In genomic region chr4:34577028-34577427, GRCm38 (mm10) we compare ENCODE assay signal across 13 mouse cellular contexts. TPM values are rescaled to one million over a fixed set of nuclear protein-coding genes. Genes with fewer than 3 reads are reported as not detected.
DNase-seq lines count a peak whose midpoint lies in the region; ATAC-seq and TF ChIP-seq lines count a peak whose summit lies in the region.
"Had no signal": no experiment of that assay in that cellular context is flagged by ENCODE, and none has a peak within 500 bp of the region (broad histone marks: within the 10 kb centered on the region; RNA-seq: fewer than 3 reads in every experiment).

No protein-coding gene starts in this region.

- H3K27ac ChIP-seq in kidney, adult 2 months (ENCODE audit: insufficient read depth, low read depth, low read length) = no peak overlapping the region
- H3K27ac ChIP-seq in embryonic facial prominence, embryonic 10.5 days (replicated peaks) = no peak overlapping the region
- H3K27ac ChIP-seq in hindbrain, embryonic 11.5 days (ENCODE audit: low read depth, low read length) = no peak overlapping the region
- H3K27ac ChIP-seq: limb, embryonic 13.5 days had no signal

- WGBS in kidney, adult 2 months = 97% methylated on average over 2 of the region's 2 CpGs
- 95% methylated on average over 2 of the region's 2 CpGs for WGBS in embryonic facial prominence, embryonic 10.5 days
- 98% methylated on average over 2 of the region's 2 CpGs for WGBS in hindbrain, embryonic 11.5 days

- H3K4me1 ChIP-seq in kidney, adult 2 months (ENCODE audit: control insufficient read depth, insufficient read depth, low read length) = peaks cover 3% of the 10 kb centered on the region; the same call in 1 of the 2 replicates
- no peaks in the 10 kb centered on the region for H3K4me1 ChIP-seq in embryonic facial prominence, embryonic 10.5 days
- no peaks in the 10 kb centered on the region for H3K4me1 ChIP-seq in hindbrain, embryonic 11.5 days (replicated peaks; ENCODE audit: control insufficient read depth, insufficient read depth, low read length)
- H3K4me1 ChIP-seq: limb, embryonic 13.5 days had no signal

- no peak for TF ChIP-seq POLR2A in kidney, adult 2 months (IDR thresholded peaks at IDR 0.05; ENCODE audit: low read depth, low read length)

- H3K36me3 ChIP-seq in kidney, adult 2 months (ENCODE audit: control insufficient read depth, insufficient read depth, low read length) = peaks cover 14% of the 10 kb centered on the region
- H3K36me3 ChIP-seq in embryonic facial prominence, embryonic 10.5 days (replicated peaks) = peaks cover 98% of the 10 kb centered on the region
- peaks cover 11% of the 10 kb centered on the region; the same call in 1 of the 2 replicates for H3K36me3 ChIP-seq in hindbrain, embryonic 11.5 days (ENCODE audit: control insufficient read depth, insufficient read depth, low read length)

- H3K4me3 ChIP-seq in kidney, adult 2 months (ENCODE audit: insufficient read depth, low read depth, low read length) = no peak overlapping the region
- H3K4me3 ChIP-seq in embryonic facial prominence, embryonic 10.5 days = no peak overlapping the region
- H3K4me3 ChIP-seq in hindbrain, embryonic 11.5 days (ENCODE audit: low read depth, low read length) = no peak overlapping the region
- H3K4me3 ChIP-seq: heart, embryonic 12.5 days; limb, embryonic 13.5 days had no signal

- no peak overlapping the region for H3K9ac ChIP-seq in hindbrain, embryonic 11.5 days (ENCODE audit: low read depth, low read length)
- H3K9ac ChIP-seq: heart, embryonic 12.5 days; limb, embryonic 13.5 days had no signal

- no peaks in the 10 kb centered on the region for H3K9me3 ChIP-seq in embryonic facial prominence, embryonic 10.5 days
- H3K9me3 ChIP-seq in hindbrain, embryonic 11.5 days (ENCODE audit: control insufficient read depth, low read length) = no peaks in the 10 kb centered on the region
- H3K9me3 ChIP-seq: heart, embryonic 12.5 days; limb, embryonic 13.5 days had no signal

- ATAC-seq in hematopoietic stem cell, adult 5-6 weeks (replicated peaks in 1 of 2; ENCODE audit: insufficient read depth in 1 of 2, low FRiP score in 2 of 2, low TSS enrichment in 1 of 2, low read depth in 1 of 2, poor library complexity in 2 of 2, severe bottlenecking in 2 of 2) = peak; percentile 37 to 39; a peak in 2 of 4 replicates
- ATAC-seq in erythroid progenitor cell, adult 5-6 weeks (replicated peaks; ENCODE audit: low FRiP score, poor library complexity, severe bottlenecking) = no peak
- no peak for ATAC-seq in hindbrain, embryonic 11.5 days (ENCODE audit: low FRiP score)

- H3K27me3 ChIP-seq in kidney, adult 2 months (replicated peaks; ENCODE audit: control insufficient read depth, insufficient read depth, low read length) = no peaks in the 10 kb centered on the region
- H3K27me3 ChIP-seq in embryonic facial prominence, embryonic 10.5 days (replicated peaks; ENCODE audit: low read depth, poor library complexity, severe bottlenecking) = no peaks in the 10 kb centered on the region
- H3K27me3 ChIP-seq in hindbrain, embryonic 11.5 days (ENCODE audit: control insufficient read depth, insufficient read depth, low read length) = no peaks in the 10 kb centered on the region
- H3K27me3 ChIP-seq: heart, embryonic 12.5 days; limb, embryonic 13.5 days had no signal

- DNase-seq in kidney, adult 2 months = peak; percentile 40
- DNase-seq in kidney, adult 18-20 months = no peak
- peak; percentile 59 for DNase-seq in 416B (ENCODE audit: low read depth)
- DNase-seq in CD4-positive, CD25-positive, alpha-beta regulatory T cell, adult 2 months (ENCODE audit: low read depth, low spot score) = peak; percentile 19
- no peak for DNase-seq in embryonic facial prominence, embryonic 10.5 days (ENCODE audit: low spot score)
- no peak for DNase-seq in hindbrain, embryonic 11.5 days (ENCODE audit: low spot score)
- DNase-seq: cerebellum, postnatal 25 days; lung, postnatal 10 days; thymus, adult 18-20 months had no signal

- H3K4me2 ChIP-seq in hindbrain, embryonic 11.5 days (replicated peaks; ENCODE audit: low read depth, low read length) = no peak overlapping the region
- H3K4me2 ChIP-seq: heart, embryonic 12.5 days; limb, embryonic 13.5 days had no signal

- no peak for TF ChIP-seq CTCF in kidney, adult 2 months (conservative IDR thresholded peaks at IDR 0.05; ENCODE audit: insufficient read depth, insufficient read length, low read depth, low read length)

RNA-seq across cellular contexts. Expression of gene Akirin2, which starts 26.3 kb away (rescaled TPM):
- 24.6 and 25.6 TPM in 2 replicates for polyA plus RNA-seq in kidney, adult 2 months (2012; rRNA removed)
- 55.5 and 66.7 TPM in 2 replicates for total RNA-seq in hematopoietic stem cell, adult 5-6 weeks (2017)
- 89.7 and 115 TPM in 2 replicates for total RNA-seq in erythroid progenitor cell, adult 5-6 weeks (2015; ENCODE audit: low replicate concordance)
- 60.0 and 114 TPM in 2 replicates for total RNA-seq in erythroid progenitor cell, adult 5-6 weeks (2017; ENCODE audit: low replicate concordance)
- polyA plus RNA-seq in embryonic facial prominence, embryonic 10.5 days (2016; fragmentation: Nextera tagmentation; extraction: Ambion mirVana) = 64.8 and 66.8 TPM in 2 replicates
- polyA plus RNA-seq in hindbrain, embryonic 11.5 days (2014; fragmentation: Nextera tagmentation; extraction: Ambion mirVana) = 104 and 114 TPM in 2 replicates

RNA-seq across cellular contexts. Expression of gene Orc3, which starts 37.7 kb away (rescaled TPM):
- polyA plus RNA-seq in kidney, adult 2 months (2012; rRNA removed) = 16.6 and 18.7 TPM in 2 replicates
- total RNA-seq in hematopoietic stem cell, adult 5-6 weeks (2017) = 107 and 116 TPM in 2 replicates
- 42.5 and 69.6 TPM in 2 replicates for total RNA-seq in erythroid progenitor cell, adult 5-6 weeks (2015; ENCODE audit: low replicate concordance)
- total RNA-seq in erythroid progenitor cell, adult 5-6 weeks (2017; ENCODE audit: low replicate concordance) = 33.9 and 34.3 TPM in 2 replicates
- 93.8 and 96.6 TPM in 2 replicates for polyA plus RNA-seq in embryonic facial prominence, embryonic 10.5 days (2016; fragmentation: Nextera tagmentation; extraction: Ambion mirVana)
- 119 and 127 TPM in 2 replicates for polyA plus RNA-seq in hindbrain, embryonic 11.5 days (2014; fragmentation: Nextera tagmentation; extraction: Ambion mirVana)

RNA-seq across cellular contexts. Expression of gene Rars2, which starts 37.7 kb away (rescaled TPM):
- 17.8 and 21.2 TPM in 2 replicates for polyA plus RNA-seq in kidney, adult 2 months (2012; rRNA removed)
- total RNA-seq in hematopoietic stem cell, adult 5-6 weeks (2017) = 38.9 and 40.3 TPM in 2 replicates
- 7.2 and 26.0 TPM in 2 replicates for total RNA-seq in erythroid progenitor cell, adult 5-6 weeks (2015; ENCODE audit: low replicate concordance)
- total RNA-seq in erythroid progenitor cell, adult 5-6 weeks (2017; ENCODE audit: low replicate concordance) = 10.4 and 21.5 TPM in 2 replicates
- 74.5 and 78.1 TPM in 2 replicates for polyA plus RNA-seq in embryonic facial prominence, embryonic 10.5 days (2016; fragmentation: Nextera tagmentation; extraction: Ambion mirVana)
- polyA plus RNA-seq in hindbrain, embryonic 11.5 days (2014; fragmentation: Nextera tagmentation; extraction: Ambion mirVana) = 69.4 and 74.1 TPM in 2 replicates

Comparison
In these comparisons a context has a peak if more than half of its experiments do, and no peak if none do; other contexts are left out.
1. DNase-seq: peak in kidney, adult 2 months (single experiment), 416B (single experiment) and CD4-positive, CD25-positive, alpha-beta regulatory T cell, adult 2 months (single experiment); none in kidney, adult 18-20 months (single experiment), embryonic facial prominence, embryonic 10.5 days (single experiment) and hindbrain, embryonic 11.5 days (single experiment).
2. ATAC-seq: peak in hematopoietic stem cell, adult 5-6 weeks (2 of 2); none in erythroid progenitor cell, adult 5-6 weeks (single experiment) and hindbrain, embryonic 11.5 days (single experiment).